Mouse (Mus musculus) bone marrow macrophage, adult 2 months (primary cell): ENCODE data around the gene Bicc1. TPM values are rescaled to one million over a fixed set of nuclear protein-coding genes. Genes with fewer than 3 reads are reported as not detected.

ENCODE experiments used
- H3K27ac ChIP-seq: 2 replicates; pipeline ENCODE4 v1.5.1; 2012; ENCODE audit warnings: low read depth, low read length; ENCODE audit not compliant: insufficient read depth
- H3K4me1 ChIP-seq: 2 replicates; pipeline ENCODE4 v1.6.1; 2012; ENCODE audit warnings: low read length; ENCODE audit not compliant: control insufficient read depth, insufficient read depth
- H3K4me3 ChIP-seq: 2 replicates; pipeline ENCODE4 v1.5.1; 2012; ENCODE audit warnings: mild to moderate bottlenecking, low read length, moderate library complexity; ENCODE audit not compliant: insufficient read depth
- CTCF ChIP-seq: IDR thresholded peaks from 2 replicates; pipeline ENCODE4 v1.5.1; 2012; ENCODE audit warnings: low read depth, mild to moderate bottlenecking, low read length, moderate library complexity
- POLR2A ChIP-seq: IDR thresholded peaks from 2 replicates; pipeline ENCODE4 v1.6.1; 2012; ENCODE audit warnings: mild to moderate bottlenecking, low read depth, low read length, borderline replicate concordance
- polyA plus RNA-seq: library from polyadenylated mRNA; stranded (reverse); fragments of >200 nt; gene quantifications from 2 replicates; pipeline ENCODE4 v1.2.4, GENCODE M21; 2012; ENCODE audit not compliant: missing spikeins, insufficient read depth, insufficient read length

The Bicc1 gene
- polyA plus RNA-seq, 1 experiment = 0.27 TPM

- H3K4me1 ChIP-seq = no peaks in the 10 kb centered on the region
- H3K27ac ChIP-seq = no peak overlapping the region
- no peak overlapping the region for H3K4me3 ChIP-seq
- no peak for TF ChIP-seq POLR2A
- TF ChIP-seq CTCF = no peak
Measured at GRCm38 (mm10) chr10:71028996-71029395, 130.5 kb downstream of the Bicc1 start.

GRCm38 (mm10) chr10:71028066-71028844 lies 131.2 kb downstream of the Bicc1 start:
- TF ChIP-seq CTCF = no peak
- no peak for TF ChIP-seq POLR2A
- Histone ChIP-seq H3K27ac (no peak overlapping the region), H3K4me1 (no peaks in the 10 kb centered on the region), H3K4me3 (no peak overlapping the region)

DNA sequence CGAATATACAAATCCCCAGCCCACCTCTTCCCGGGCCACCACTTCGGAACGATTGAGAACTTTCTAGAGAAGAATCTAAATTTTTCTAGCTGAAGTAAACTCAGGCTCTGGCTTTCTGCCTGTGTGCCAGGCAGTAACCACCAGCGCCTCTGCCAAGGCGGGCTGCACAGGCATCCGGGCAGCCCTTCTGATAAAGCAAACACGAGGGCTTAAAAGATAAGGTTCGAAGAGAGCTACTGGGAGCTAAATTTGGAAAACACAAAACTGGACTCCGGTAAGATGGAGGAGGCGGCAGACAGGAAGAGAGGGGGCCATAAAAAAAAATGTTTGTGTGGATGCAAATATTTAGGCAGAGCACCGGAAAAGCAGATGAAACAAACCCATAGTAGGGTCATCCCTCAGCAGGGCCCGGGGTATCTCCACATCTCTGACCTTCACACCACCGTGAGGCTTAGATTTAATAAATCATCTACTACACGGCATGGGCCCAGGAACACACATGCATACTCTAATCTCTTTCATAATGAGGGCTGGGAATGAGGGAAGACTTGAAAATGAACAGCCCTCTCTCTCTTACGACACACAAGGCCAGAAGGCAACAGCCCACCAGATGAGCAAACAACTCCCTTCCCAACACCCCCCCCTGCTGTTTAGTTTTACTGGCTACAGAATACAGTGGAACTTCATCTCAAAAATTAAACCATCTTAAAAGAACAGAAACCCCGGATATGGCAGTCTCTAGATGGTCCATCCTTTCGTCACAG lies 134.2 kb downstream of the Bicc1 start:
- Histone ChIP-seq H3K27ac (no peak overlapping the region), H3K4me1 (no peaks in the 10 kb centered on the region), H3K4me3 (no peak overlapping the region)
- no peak for TF ChIP-seq POLR2A
- TF ChIP-seq CTCF = no peak

DNA sequence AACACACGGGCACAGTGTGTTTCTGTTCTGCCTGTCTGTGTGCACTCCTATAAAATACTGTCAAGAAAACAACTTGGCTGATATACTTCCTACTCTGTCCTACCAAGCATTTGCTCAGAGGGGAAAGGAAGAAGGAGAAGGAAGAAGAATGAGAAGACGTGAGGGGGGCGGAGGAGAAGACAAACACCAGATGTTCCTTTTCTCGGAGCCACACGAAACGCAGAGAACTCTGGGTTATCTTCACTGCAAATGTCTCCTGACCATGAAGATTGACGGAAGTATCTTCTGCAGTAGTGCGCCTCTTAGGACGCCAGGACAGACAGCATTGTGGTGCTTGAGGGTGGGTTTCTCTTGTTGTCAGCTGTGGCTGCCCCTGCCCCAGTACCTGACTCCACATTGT lies 134.8 kb downstream of the Bicc1 start:
- Histone ChIP-seq H3K4me3 (no peak overlapping the region), H3K4me1 (no peaks in the 10 kb centered on the region), H3K27ac (no peak overlapping the region)
- TF ChIP-seq CTCF (no peak), POLR2A (no peak)

DNA sequence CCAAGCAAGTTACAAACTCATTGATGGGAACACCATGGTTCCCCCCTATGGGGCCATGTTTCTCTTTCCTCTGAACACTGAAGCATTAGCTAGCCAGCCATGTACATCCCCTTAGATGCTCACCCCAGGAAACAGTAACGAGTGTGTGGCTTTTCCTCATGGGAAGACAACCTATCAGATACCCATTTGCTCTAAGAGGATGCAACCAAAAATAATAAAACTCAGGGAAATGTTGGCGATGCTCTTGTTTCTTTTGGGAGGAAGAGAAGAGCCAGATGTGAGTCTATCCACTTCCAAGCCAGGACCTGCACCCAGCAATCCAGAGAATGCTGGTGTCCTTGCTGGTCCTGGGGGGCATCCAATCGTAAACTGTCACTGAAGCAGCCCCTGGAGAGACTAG lies 136.0 kb downstream of the Bicc1 start:
- TF ChIP-seq POLR2A = no peak
- no peak for TF ChIP-seq CTCF
- no peaks in the 10 kb centered on the region for H3K4me1 ChIP-seq
- no peak overlapping the region for H3K4me3 ChIP-seq
- H3K27ac ChIP-seq = no peak overlapping the region

DNA sequence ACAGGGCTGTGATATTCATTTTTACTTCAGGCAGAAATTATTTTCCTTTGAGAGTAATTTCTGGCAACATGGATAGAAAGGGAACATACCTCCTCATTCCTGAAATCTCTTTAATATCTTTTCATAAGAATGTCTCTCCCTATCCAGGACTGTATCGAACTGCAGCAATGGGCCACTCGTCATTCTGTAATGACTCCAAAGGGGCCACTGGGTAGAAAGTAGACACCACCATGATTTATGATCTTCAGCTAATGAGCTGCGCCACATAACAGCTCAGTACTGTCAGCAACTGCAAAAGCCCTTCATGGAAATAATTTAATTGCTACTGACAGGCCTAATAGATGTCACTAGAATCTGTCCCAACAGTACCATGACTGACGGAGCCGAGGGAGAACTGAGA lies 139.0 kb downstream of the Bicc1 start:
- TF ChIP-seq POLR2A (no peak), CTCF (no peak)
- Histone ChIP-seq H3K4me3 (no peak overlapping the region), H3K4me1 (no peaks in the 10 kb centered on the region), H3K27ac (no peak overlapping the region)

DNA sequence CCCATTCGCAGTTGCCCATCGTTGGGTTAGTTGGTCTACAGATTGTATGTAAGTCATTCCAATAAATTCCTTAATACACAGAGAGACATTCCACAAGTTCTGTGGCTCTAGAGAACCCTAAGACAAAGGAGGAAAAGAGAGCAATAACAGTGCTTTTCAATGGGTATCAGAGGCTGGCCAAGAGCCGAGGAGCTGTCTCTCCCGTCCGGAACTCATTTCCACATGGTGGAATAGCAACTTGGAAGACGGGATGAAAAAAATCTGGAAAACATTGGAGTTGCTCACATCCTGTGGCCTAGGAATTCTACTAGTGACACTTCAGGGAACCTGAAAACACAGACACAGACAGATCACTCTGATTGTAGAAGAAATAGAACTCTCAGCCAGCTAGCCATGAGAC lies 139.7 kb downstream of the Bicc1 start:
- TF ChIP-seq POLR2A = no peak
- TF ChIP-seq CTCF = no peak
- Histone ChIP-seq H3K27ac (no peak overlapping the region), H3K4me1 (no peaks in the 10 kb centered on the region), H3K4me3 (no peak overlapping the region)

- Histone ChIP-seq H3K27ac (no peak overlapping the region), H3K4me3 (no peak overlapping the region), H3K4me1 (no peaks in the 10 kb centered on the region)
- TF ChIP-seq POLR2A (no peak), CTCF (no peak)
Measured at GRCm38 (mm10) chr10:71009771-71010496, 149.6 kb downstream of the Bicc1 start.

DNA sequence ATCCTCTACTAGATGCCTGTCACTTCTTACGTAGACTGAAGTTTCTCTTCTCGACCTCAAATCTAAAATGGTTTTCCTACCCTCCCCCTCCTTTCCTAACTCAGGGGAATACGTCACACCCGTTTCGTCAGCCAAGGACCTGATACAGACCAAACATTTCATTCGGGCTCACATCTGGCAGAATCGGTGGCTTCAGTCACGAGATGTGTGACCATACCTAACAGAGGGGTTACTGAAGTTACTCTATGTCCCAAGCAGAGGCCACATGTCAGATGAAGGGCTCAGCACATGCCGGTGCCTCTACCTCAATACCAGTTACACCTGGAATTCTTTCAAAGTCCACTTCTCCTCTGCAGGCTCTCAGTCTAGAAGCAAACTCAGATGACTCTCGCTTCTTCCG lies 150.8 kb downstream of the Bicc1 start:
- Histone ChIP-seq H3K4me1 (no peaks in the 10 kb centered on the region), H3K27ac (no peak overlapping the region), H3K4me3 (no peak overlapping the region)
- TF ChIP-seq POLR2A (no peak), CTCF (no peak)
